Mouse (Mus musculus) MEL (cell line): ENCODE measurements around the gene Spata32.

Experiments used
- BHLHE40 ChIP-seq: IDR thresholded peaks from 2 replicates; pipeline ENCODE4 v1.6.1; 2012; ENCODE audit warnings: low read depth, mild to moderate bottlenecking, inconsistent platforms, low read length, improper control_type of control experiment, borderline replicate concordance
- TCF12 ChIP-seq: IDR thresholded peaks from 2 replicates; pipeline ENCODE4 v1.6.1; 2014; ENCODE audit warnings: low read depth, mild to moderate bottlenecking, inconsistent platforms, low read length, improper control_type of control experiment, moderate library complexity

DNA sequence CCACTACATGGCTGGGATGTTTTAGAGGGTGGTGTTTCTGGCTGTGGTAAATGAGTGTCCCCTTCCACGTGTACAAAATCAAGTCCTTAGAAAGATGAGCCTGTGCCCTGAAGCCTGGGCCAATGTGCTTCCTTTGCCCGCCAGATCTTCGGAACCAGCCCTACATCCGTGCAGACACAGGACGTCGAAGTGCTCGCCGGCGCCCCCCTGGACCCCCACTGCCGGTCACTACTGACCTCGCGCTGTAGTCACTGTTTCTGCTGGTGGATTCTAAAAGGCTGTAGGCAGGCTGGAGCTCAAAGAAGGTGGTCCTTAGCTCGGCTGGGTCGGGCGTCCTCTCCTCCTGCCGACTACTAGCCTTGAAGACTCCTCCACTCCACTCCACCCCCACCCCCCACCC lies 19.9 kb downstream of the Spata32 start:
- no peak for TF ChIP-seq TCF12
- TF ChIP-seq BHLHE40, result no peak
